Mouse (Mus musculus) heart, embryonic 15.5 days (tissue): ENCODE results near the gene Adra2b. TPM values are rescaled to one million over a fixed set of nuclear protein-coding genes. Genes with fewer than 3 reads are reported as not detected.

ENCODE experiments used
- ATAC-seq: fragments of 200-750 bp; cut with Nextera tagmentation; replicated peaks from 2 replicates; pipeline ENCODE4 v1.8.0; 2017; ENCODE audit warnings: low read depth, moderate TSS enrichment; ENCODE audit not compliant: insufficient number of reproducible peaks, insufficient read depth, low FRiP score
- H3K27ac ChIP-seq: fragments of 300-500 bp; sonication (generic); 2 replicates; pipeline ENCODE4 v1.5.1; 2015; ENCODE audit warnings: mild to moderate bottlenecking, inconsistent platforms
- H3K27me3 ChIP-seq: fragments of 300-500 bp; sonication (generic); 2 replicates; pipeline ENCODE4 v1.6.1; 2015; ENCODE audit warnings: inconsistent platforms
- H3K36me3 ChIP-seq: fragments of 300-500 bp; sonication (generic); 2 replicates; pipeline ENCODE4 v1.6.1; 2015; ENCODE audit warnings: mild to moderate bottlenecking, inconsistent platforms
- H3K4me1 ChIP-seq: fragments of 300-500 bp; sonication (generic); replicated peaks from 2 replicates; pipeline ENCODE4 v1.6.1; 2015; ENCODE audit warnings: inconsistent platforms
- H3K4me2 ChIP-seq: fragments of 300-500 bp; sonication (generic); 2 replicates; pipeline ENCODE4 v1.6.1; 2015; ENCODE audit warnings: inconsistent platforms, mild to moderate bottlenecking, moderate library complexity
- H3K4me3 ChIP-seq: fragments of 300-500 bp; sonication (generic); 2 replicates; pipeline ENCODE4 v1.5.1; 2015; ENCODE audit warnings: mild to moderate bottlenecking, inconsistent platforms
- H3K9ac ChIP-seq: fragments of 300-500 bp; sonication (generic); 2 replicates; pipeline ENCODE4 v1.6.1; 2015; ENCODE audit warnings: mild to moderate bottlenecking, inconsistent platforms
- H3K9me3 ChIP-seq: fragments of 300-500 bp; sonication (generic); replicated peaks from 2 replicates; pipeline ENCODE4 v1.6.1; 2016; ENCODE audit warnings: inconsistent platforms
- WGBS: fragments of 180-500 bp; shearing (Covaris S2); methylation state at CpG from one replicate; pipeline ENCODE4 v1.1.7; 2015; ENCODE audit warnings: mixed read lengths; 5-methylcytosine and 5-hydroxymethylcytosine counted together
- polyA plus RNA-seq: library from polyadenylated mRNA; unstranded; fragments of >200 nt; fragmentation: Nextera tagmentation; extraction: Ambion mirVana; gene quantifications from 2 replicates; pipeline ENCODE4 v1.2.1, GENCODE M21; 2015

The Adra2b gene
- polyA plus RNA-seq, 1 experiment from 2014 or later: 1.1 TPM

DNA sequence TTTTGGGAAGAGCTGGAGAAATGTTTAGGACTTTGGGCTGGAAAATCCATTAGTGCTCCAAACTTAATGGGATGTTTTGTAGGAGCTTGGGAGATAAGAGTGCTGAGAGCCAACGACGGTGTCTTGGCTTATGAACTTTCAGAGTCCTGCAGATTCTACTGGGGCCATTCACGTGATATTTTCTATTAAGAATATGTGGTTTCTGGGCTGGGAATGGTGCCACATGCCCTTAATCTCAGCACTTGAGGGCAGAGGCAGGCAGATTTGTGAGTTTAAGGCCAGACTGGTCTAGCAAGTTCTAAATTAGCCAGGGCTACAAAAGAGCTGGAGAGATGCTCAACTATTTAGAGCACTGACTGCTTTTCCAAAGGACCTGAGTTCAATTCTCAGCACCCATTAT is 27.3 kb downstream of the Adra2b start:
- WGBS: 53% methylated on average over 3 of the region's 3 CpGs
- no peaks in the 10 kb centered on the region for H3K36me3 ChIP-seq
- no peak overlapping the region for H3K27ac ChIP-seq
- peaks cover 9% of the 10 kb centered on the region for H3K4me1 ChIP-seq
- H3K4me2 ChIP-seq: no peak overlapping the region
- no peak overlapping the region for H3K4me3 ChIP-seq
- H3K9me3 ChIP-seq: no peaks in the 10 kb centered on the region
- no peak for ATAC-seq
- H3K9ac ChIP-seq: no peak overlapping the region
- H3K27me3 ChIP-seq: 0 out of 2 replicates have a peak, but pooled peaks cover 4% of the 10 kb centered on the region

GRCm38 (mm10) chr2:127390846-127391245 is 27.8 kb downstream of the Adra2b start:
- H3K9ac ChIP-seq: no peak overlapping the region
- peaks cover 14% of the 10 kb centered on the region for H3K4me1 ChIP-seq
- no peak for ATAC-seq
- no peaks in the 10 kb centered on the region for H3K9me3 ChIP-seq
- no peak overlapping the region for H3K4me2 ChIP-seq
- no peak overlapping the region for H3K4me3 ChIP-seq
- no peak overlapping the region for H3K27ac ChIP-seq
- H3K27me3 ChIP-seq: 0 out of 2 replicates have a peak, but pooled peaks cover 4% of the 10 kb centered on the region
- 70% methylated on average over 4 of the region's 4 CpGs for WGBS
- no peaks in the 10 kb centered on the region for H3K36me3 ChIP-seq

DNA sequence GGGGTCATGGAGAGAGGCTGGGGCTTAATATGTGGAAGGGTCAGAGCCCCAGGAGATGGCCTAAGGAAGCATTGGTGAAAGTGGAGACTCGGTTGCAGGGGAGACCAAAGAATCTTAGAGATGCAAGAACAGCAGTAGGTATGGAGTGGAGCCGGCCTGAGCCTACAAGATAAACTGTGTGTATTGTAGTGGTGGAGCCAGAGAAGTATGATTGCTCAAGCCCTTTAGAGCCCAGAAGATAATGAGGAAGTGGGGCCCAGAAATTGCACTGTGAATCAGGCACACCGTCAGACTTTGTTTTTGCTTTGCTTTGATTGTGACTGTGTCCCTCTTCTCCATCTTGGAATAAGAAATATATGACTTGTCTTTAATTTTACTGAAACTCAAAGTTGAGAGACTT is 28.3 kb downstream of the Adra2b start:
- Histone ChIP-seq H3K36me3 (no peaks in the 10 kb centered on the region), H3K27me3 (0 out of 2 replicates have a peak, but pooled peaks cover 4% of the 10 kb centered on the region), H3K4me1 (peaks cover 19% of the 10 kb centered on the region), H3K9me3 (no peaks in the 10 kb centered on the region), H3K4me2 (no peak overlapping the region), H3K4me3 (no peak overlapping the region), H3K9ac (no peak overlapping the region), H3K27ac (no peak overlapping the region)
- 33% methylated on average over 3 of the region's 3 CpGs for WGBS
- ATAC-seq: no peak

DNA sequence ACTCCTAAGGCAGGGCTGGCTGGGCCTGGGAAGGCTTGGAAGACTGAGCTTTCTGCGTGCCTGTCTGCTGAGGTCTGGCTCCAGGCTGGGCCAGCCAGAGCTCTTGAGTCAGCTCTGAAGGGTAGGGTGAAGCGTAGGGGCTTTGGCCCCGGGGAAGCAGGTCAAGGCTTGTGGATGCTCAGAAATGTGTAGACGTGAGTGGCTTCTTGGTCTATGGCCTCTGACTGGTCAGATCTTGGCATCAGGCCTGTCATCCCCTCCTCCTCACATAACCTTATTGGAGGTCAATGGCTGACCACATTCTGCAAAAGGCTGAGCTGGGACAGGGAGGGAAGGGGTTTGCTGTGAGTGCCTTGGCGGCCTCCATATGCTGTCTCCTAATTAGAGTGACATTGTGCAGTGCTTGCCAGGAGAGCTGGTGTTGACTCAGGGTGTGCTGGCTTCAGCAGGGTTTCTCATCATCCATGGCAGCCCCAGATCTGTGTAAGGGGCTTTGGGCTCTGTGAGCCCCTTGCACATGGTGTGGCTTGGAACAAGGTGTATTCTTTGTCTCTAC is 31.7 kb downstream of the Adra2b start:
- Histone ChIP-seq H3K4me2 (no peak overlapping the region), H3K9ac (no peak overlapping the region), H3K27me3 (no peaks in the 10 kb centered on the region), H3K36me3 (no peaks in the 10 kb centered on the region), H3K4me1 (peaks cover 19% of the 10 kb centered on the region), H3K9me3 (no peaks in the 10 kb centered on the region), H3K27ac (no peak overlapping the region), H3K4me3 (no peak overlapping the region)
- 57% methylated on average over 5 of the region's 5 CpGs for WGBS
- no peak for ATAC-seq

GRCm38 (mm10) chr2:127398738-127399137 is 35.7 kb downstream of the Adra2b start:
- Histone ChIP-seq H3K4me3 (no peak overlapping the region), H3K27me3 (no peaks in the 10 kb centered on the region), H3K4me1 (peaks cover 24% of the 10 kb centered on the region), H3K36me3 (no peaks in the 10 kb centered on the region), H3K9ac (no peak overlapping the region), H3K9me3 (no peaks in the 10 kb centered on the region), H3K4me2 (no peak overlapping the region), H3K27ac (no peak overlapping the region)
- WGBS: 82% methylated on average over 7 of the region's 7 CpGs
- no peak for ATAC-seq

GRCm38 (mm10) chr2:127411126-127411525 is 48.1 kb downstream of the Adra2b start:
- H3K4me1 ChIP-seq: peaks cover 18% of the 10 kb centered on the region
- no peak overlapping the region for H3K4me2 ChIP-seq
- H3K9ac ChIP-seq: no peak overlapping the region
- H3K36me3 ChIP-seq: no peaks in the 10 kb centered on the region
- 46% methylated on average over 6 of the region's 6 CpGs for WGBS
- H3K27me3 ChIP-seq: no peaks in the 10 kb centered on the region; the same call in 1 of the 2 replicates
- peak; percentile 78 for ATAC-seq
- H3K9me3 ChIP-seq: no peaks in the 10 kb centered on the region
- H3K4me3 ChIP-seq: no peak overlapping the region
- peak overlapping the region; percentile 60 for H3K27ac ChIP-seq

DNA sequence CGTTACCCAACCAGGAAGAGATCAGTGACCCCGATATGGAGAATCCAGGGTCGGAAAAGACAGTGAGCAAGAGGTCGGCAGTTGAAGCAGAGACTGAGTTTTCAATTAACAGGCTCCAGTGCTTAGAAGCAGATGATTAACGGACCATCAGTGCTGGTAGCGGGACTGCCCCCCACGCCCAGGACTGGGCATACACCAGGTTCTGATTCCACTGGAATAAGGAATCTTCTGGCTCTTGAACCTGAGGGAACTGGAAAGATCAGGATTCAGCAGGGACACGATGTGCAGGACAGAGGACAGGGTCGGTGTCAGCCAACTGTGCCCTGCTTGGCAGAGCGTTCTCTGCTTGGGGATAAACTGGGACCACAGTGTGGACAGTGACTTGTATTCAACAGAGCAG is 52.8 kb downstream of the Adra2b start:
- no peak overlapping the region for H3K4me2 ChIP-seq
- no peaks in the 10 kb centered on the region for H3K27me3 ChIP-seq
- no peaks in the 10 kb centered on the region for H3K36me3 ChIP-seq
- peaks cover 11% of the 10 kb centered on the region for H3K4me1 ChIP-seq
- no peaks in the 10 kb centered on the region for H3K9me3 ChIP-seq
- H3K4me3 ChIP-seq: no peak overlapping the region
- ATAC-seq: no peak
- H3K27ac ChIP-seq: no peak overlapping the region
- 64% methylated on average over 10 of the region's 10 CpGs for WGBS
- H3K9ac ChIP-seq: no peak overlapping the region

- no peak for ATAC-seq
- Histone ChIP-seq H3K36me3 (no peaks in the 10 kb centered on the region), H3K4me3 (no peak overlapping the region), H3K9me3 (no peaks in the 10 kb centered on the region), H3K4me1 (peaks cover 2% of the 10 kb centered on the region; the same call in 1 of the 2 replicates), H3K27ac (no peak overlapping the region), H3K9ac (no peak overlapping the region), H3K27me3 (no peaks in the 10 kb centered on the region), H3K4me2 (no peak overlapping the region)
- WGBS: 50% methylated on average over 3 of the region's 3 CpGs
Observed at GRCm38 (mm10) chr2:127416706-127417105, 53.7 kb downstream of the Adra2b start.

Other genes with a start within 250 kb of the Adra2b start
- 43.9 and 51.1 TPM in 2 replicates for gene Ncaph, start 229.3 kb upstream of the Adra2b start, polyA plus RNA-seq
- gene Itpripl1, start 219.8 kb upstream of the Adra2b start, polyA plus RNA-seq: 11.9 and 14.1 TPM in 2 replicates
- gene 1810024B03Rik, start 154.9 kb upstream of the Adra2b start, polyA plus RNA-seq: 1.4 TPM in 2 replicates
- gene Snrnp200, start 154.8 kb upstream of the Adra2b start, polyA plus RNA-seq: 32.3 and 43.7 TPM in 2 replicates
- 57.5 and 58.7 TPM in 2 replicates for gene Ciao1, start 115.4 kb upstream of the Adra2b start, polyA plus RNA-seq
- 22.0 and 25.9 TPM in 2 replicates for gene Tmem127, start 115.3 kb upstream of the Adra2b start, polyA plus RNA-seq
- 99.6 and 102 TPM in 2 replicates for gene Stard7, start 93.0 kb upstream of the Adra2b start, polyA plus RNA-seq
- 11.6 and 16.7 TPM in 2 replicates for gene Dusp2, start 27.0 kb upstream of the Adra2b start, polyA plus RNA-seq
- 0.08 TPM in 1 of 2 replicates, not detected in the other for gene Astl, start 24.6 kb upstream of the Adra2b start, polyA plus RNA-seq
- gene Gpat2, start 62.0 kb downstream of the Adra2b start, polyA plus RNA-seq: 0.34 and 0.35 TPM in 2 replicates
- gene Fahd2a, start 81.4 kb downstream of the Adra2b start, polyA plus RNA-seq: 27.1 and 30.8 TPM in 2 replicates
- gene Kcnip3, start 158.9 kb downstream of the Adra2b start, polyA plus RNA-seq: 0.86 and 2.3 TPM in 2 replicates
- 0.08 and 0.43 TPM in 2 replicates for gene Prom2, start 178.3 kb downstream of the Adra2b start, polyA plus RNA-seq
- 2.2 and 2.8 TPM in 2 replicates for gene Zfp661, start 223.9 kb downstream of the Adra2b start, polyA plus RNA-seq
- 123 and 132 TPM in 2 replicates for gene Mrps5, start 224.0 kb downstream of the Adra2b start, polyA plus RNA-seq